Mouse (Mus musculus) lung, postnatal 0 days (tissue): ENCODE measurements around the gene Tnpo2.

Source experiments
- CTCF ChIP-seq: IDR thresholded peaks from 2 replicates; pipeline ENCODE4 v1.5.1; 2016; ENCODE audit warnings: antibody characterized with exemption, mild to moderate bottlenecking
- EP300 ChIP-seq: IDR thresholded peaks from 2 replicates; pipeline ENCODE4 v1.6.1; 2016; ENCODE audit warnings: antibody characterized with exemption, mild to moderate bottlenecking, control low read depth

- TF ChIP-seq CTCF (no peak), EP300 (no peak)
These were observed 20.0 kb upstream of the Tnpo2 start for GRCm38 (mm10) chr8:85016724-85017123.
